21 mouse cellular contexts compared by ENCODE assay signal in genomic region chr6:51150486-51150885, GRCm38 (mm10).
DNase-seq lines count a peak whose midpoint lies in the region; ATAC-seq and TF ChIP-seq lines count a peak whose summit lies in the region.
"Had no signal": no experiment of that assay in that cellular context is flagged by ENCODE, and none has a peak within 500 bp of the region (broad histone marks: within the 10 kb centered on the region; RNA-seq: fewer than 3 reads in every experiment).

No protein-coding gene starts in this region.

- no peak for TF ChIP-seq CTCF in CH12.LX (conservative IDR thresholded peaks at IDR 0.05 in 1 of 2, IDR thresholded peaks at IDR 0.05 in 1 of 2; ENCODE audit: low read depth in 2 of 2, low read length in 2 of 2)
- no peak for TF ChIP-seq CTCF in kidney, adult 2 months (conservative IDR thresholded peaks at IDR 0.05; ENCODE audit: insufficient read depth, insufficient read length, low read depth, low read length)

- TF ChIP-seq POLR2A in CH12.LX (IDR thresholded peaks at IDR 0.05; ENCODE audit: low read depth, low read length) = no peak
- TF ChIP-seq POLR2A in kidney, adult 2 months (IDR thresholded peaks at IDR 0.05; ENCODE audit: low read depth, low read length) = no peak

- 0 out of 2 replicates have a peak, but pooled peaks have one; percentile 9 for TF ChIP-seq EP300 in CH12.LX (IDR thresholded peaks at IDR 0.05; ENCODE audit: low read length)

- no peak for TF ChIP-seq RAD21 in CH12.LX (IDR thresholded peaks at IDR 0.05; ENCODE audit: low read depth, low read length)

- no peak overlapping the region for H3K4me2 ChIP-seq in CH12.LX (ENCODE audit: insufficient read depth, low read depth, poor library complexity, severe bottlenecking)
- no peak overlapping the region for H3K4me2 ChIP-seq in stomach, embryonic 15.5 days
- H3K4me2 ChIP-seq: embryonic facial prominence, embryonic 12.5 days; heart, embryonic 13.5 days; midbrain, embryonic 13.5 days had no signal

- 65% methylated on average over 7 of the region's 7 CpGs for WGBS in stomach, embryonic 15.5 days
- WGBS in kidney, adult 2 months = 93% methylated on average over 7 of the region's 7 CpGs

- no peak overlapping the region for H3K9ac ChIP-seq in CH12.LX (ENCODE audit: insufficient read depth, low read depth)
- H3K9ac ChIP-seq in stomach, embryonic 15.5 days = no peak overlapping the region
- H3K9ac ChIP-seq: embryonic facial prominence, embryonic 12.5 days; heart, embryonic 13.5 days; liver, embryonic 14.5 days; midbrain, embryonic 13.5 days had no signal

- in situ Hi-C loops in CH12.LX (cut with MboI; ENCODE audit: low pct_ligation_motif_present, low pct_unique_long_range_greater_than_20kb, low sequenced_read_pairs) = loop anchor here (25.0 kb wide), 1 partner anchor 163 kb away; no protein-coding TSS in a partner anchor

- H3K36me3 ChIP-seq in CH12.LX (replicated peaks in 1 of 2; ENCODE audit: control insufficient read depth in 1 of 2, insufficient read depth in 1 of 2, low read length in 1 of 2) = no peaks in the 10 kb centered on the region
- H3K36me3 ChIP-seq in stomach, embryonic 15.5 days = no peaks in the 10 kb centered on the region
- H3K36me3 ChIP-seq in kidney, adult 2 months (ENCODE audit: control insufficient read depth, insufficient read depth, low read length) = no peaks in the 10 kb centered on the region
- H3K36me3 ChIP-seq: embryonic facial prominence, embryonic 12.5 days; heart, embryonic 13.5 days; midbrain, embryonic 13.5 days had no signal

- dilution Hi-C loops in CH12.LX (cut with MboI; ENCODE audit: extremely low pct_ligation_motif_present, extremely low pct_unique_long_range_greater_than_20kb, low sequenced_read_pairs) = no loop called here

- H3K9me3 ChIP-seq in CH12.LX (replicated peaks; ENCODE audit: low read length) = no peaks in the 10 kb centered on the region
- H3K9me3 ChIP-seq in stomach, embryonic 15.5 days = no peaks in the 10 kb centered on the region
- H3K9me3 ChIP-seq: embryonic facial prominence, embryonic 12.5 days; heart, embryonic 13.5 days; megakaryocyte, embryonic 14.5 days; midbrain, embryonic 13.5 days had no signal

- H3K27ac ChIP-seq in CH12.LX (ENCODE audit: insufficient read depth, low read depth) = no peak overlapping the region
- H3K27ac ChIP-seq in stomach, embryonic 15.5 days = peak overlapping the region; percentile 58
- no peak overlapping the region for H3K27ac ChIP-seq in kidney, adult 2 months (ENCODE audit: insufficient read depth, low read depth, low read length)
- H3K27ac ChIP-seq: embryonic facial prominence, embryonic 12.5 days; heart, embryonic 13.5 days; hindbrain, postnatal 0 days; left cerebral cortex, adult 2 months; liver, embryonic 14.5 days; midbrain, embryonic 13.5 days had no signal

- ATAC-seq in granulocyte monocyte progenitor cell, adult 5-6 weeks (replicated peaks; ENCODE audit: poor library complexity, severe bottlenecking) = peak; percentile 46; the same call in 1 of the 2 replicates
- ATAC-seq in stomach, embryonic 15.5 days (ENCODE audit: insufficient read depth, low FRiP score, low read depth) = no peak
- ATAC-seq: forebrain, embryonic 14.5 days; hindbrain, postnatal 0 days; intestine, embryonic 16.5 days; midbrain, embryonic 13.5 days had no signal

- peak; percentile 39 for DNase-seq in lung, postnatal 10 days
- no peak for DNase-seq in lung, postnatal 14 days
- DNase-seq in CH12.LX (ENCODE audit: extremely low read depth) = peak; percentile 62
- no peak for DNase-seq in urinary bladder, postnatal 14 days (ENCODE audit: low spot score)
- no peak for DNase-seq in kidney, adult 2 months
- DNase-seq: adrenal gland, postnatal 25 days; kidney, postnatal 4 days; layer of hippocampus, adult 9-11 months; right cerebral cortex, postnatal 25 days; thymus, adult 2 months had no signal

- H3K79me2 ChIP-seq in CH12.LX (replicated peaks; ENCODE audit: control insufficient read depth, extremely low read depth, insufficient read depth, poor library complexity, severe bottlenecking) = no peaks in the 10 kb centered on the region

- no peak overlapping the region for H3K4me3 ChIP-seq in CH12.LX (replicated peaks in 1 of 3; ENCODE audit: low read depth in 2 of 3, low read length in 2 of 3, poor library complexity in 1 of 3)
- no peak overlapping the region for H3K4me3 ChIP-seq in stomach, embryonic 15.5 days (replicated peaks)
- no peak overlapping the region for H3K4me3 ChIP-seq in kidney, adult 2 months (ENCODE audit: insufficient read depth, low read depth, low read length)
- H3K4me3 ChIP-seq: embryonic facial prominence, embryonic 12.5 days; heart, embryonic 13.5 days; left cerebral cortex, adult 2 months; megakaryocyte, embryonic 14.5 days; midbrain, embryonic 13.5 days had no signal

- H3K4me1 ChIP-seq in CH12.LX (ENCODE audit: control insufficient read depth in 1 of 2, insufficient read depth in 2 of 2) = peaks cover 0 to 26% of the 10 kb centered on the region in 2 experiments; a peak in 2 of 4 replicates
- 0 out of 2 replicates have a peak, but pooled peaks cover 9% of the 10 kb centered on the region for H3K4me1 ChIP-seq in stomach, embryonic 15.5 days
- H3K4me1 ChIP-seq in kidney, adult 2 months (ENCODE audit: control insufficient read depth, insufficient read depth, low read length) = no peaks in the 10 kb centered on the region
- H3K4me1 ChIP-seq: embryonic facial prominence, embryonic 12.5 days; megakaryocyte, embryonic 14.5 days had no signal

- no peaks in the 10 kb centered on the region for H3K27me3 ChIP-seq in CH12.LX (replicated peaks)
- H3K27me3 ChIP-seq in stomach, embryonic 15.5 days (replicated peaks) = no peaks in the 10 kb centered on the region
- no peaks in the 10 kb centered on the region for H3K27me3 ChIP-seq in kidney, adult 2 months (replicated peaks; ENCODE audit: control insufficient read depth, insufficient read depth, low read length)
- H3K27me3 ChIP-seq: embryonic facial prominence, embryonic 12.5 days; heart, embryonic 13.5 days; midbrain, embryonic 13.5 days had no signal

TF ChIP-seq in CH12.LX, 34 proteins besides CTCF, POLR2A, EP300 and RAD21:
- TF ChIP-seq ETS1 (conservative IDR thresholded peaks at IDR 0.05; ENCODE audit: low read depth, low read length) = peak; percentile 50
- TF ChIP-seq PAX5 (IDR thresholded peaks at IDR 0.05; ENCODE audit: low read length) = no peak
- TF ChIP-seq BHLHE40 (IDR thresholded peaks at IDR 0.05; ENCODE audit: low read depth, low read length) = peak; percentile 77
- TF ChIP-seq IRF4 (IDR thresholded peaks at IDR 0.05; ENCODE audit: low read depth, low read length) = peak; percentile 38

Comparison
In these comparisons a context has a peak if more than half of its experiments do, and no peak if none do; other contexts are left out.
1. DNase-seq: peak in lung, postnatal 10 days (single experiment) and CH12.LX (single experiment); none in lung, postnatal 14 days (single experiment), urinary bladder, postnatal 14 days (single experiment) and kidney, adult 2 months (single experiment).